Mouse (Mus musculus): ENCODE data around the gene Daw1. TPM values are rescaled to one million over a fixed set of nuclear protein-coding genes. Genes with fewer than 3 reads are reported as not detected.

Gene Daw1
- polyA plus RNA-seq, 1 experiment from 2014 or later: not detected

DNA sequence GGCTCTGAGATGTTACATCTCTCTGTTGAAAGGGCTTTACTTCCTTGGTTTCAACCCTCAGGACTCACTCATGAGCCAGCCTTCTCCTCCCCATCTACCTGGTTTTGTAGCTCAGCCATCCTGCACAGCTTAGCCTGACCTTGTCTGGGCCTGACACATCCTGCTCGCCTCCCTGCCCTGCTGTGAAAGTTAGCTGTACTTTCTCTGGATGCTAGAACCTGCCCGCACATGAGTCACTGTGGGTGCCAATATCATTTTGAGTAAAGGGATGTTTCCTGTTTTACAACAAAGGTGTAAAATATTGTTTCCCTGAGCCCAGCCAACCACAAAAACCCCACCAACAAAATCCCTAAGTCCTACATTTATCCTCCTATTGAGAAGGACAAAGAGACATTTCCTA, 36.4 kb upstream of the Daw1 start:
- 97% methylated on average over 2 of the region's 2 CpGs for WGBS
- DNase-seq (ENCODE audit: low spot score) (no peak), ATAC-seq (replicated peaks; ENCODE audit: insufficient number of reproducible peaks, low FRiP score, low TSS enrichment, low read depth) (no peak)
- Histone ChIP-seq H3K9me3 (replicated peaks; ENCODE audit: control insufficient read depth, low read length) (no peaks in the 10 kb centered on the region), H3K9ac (replicated peaks; ENCODE audit: low read length) (no peak overlapping the region), H3K4me1 (ENCODE audit: control insufficient read depth, insufficient read depth, low read length) (no peaks in the 10 kb centered on the region), H3K4me3 (ENCODE audit: low read depth, low read length) (no peak overlapping the region), H3K36me3 (replicated peaks; ENCODE audit: control insufficient read depth, insufficient read depth, low read depth, low read length) (no peaks in the 10 kb centered on the region), H3K27me3 (ENCODE audit: control insufficient read depth, insufficient read depth, low read length) (no peaks in the 10 kb centered on the region), H3K27ac (replicated peaks; ENCODE audit: low read depth, low read length) (no peak overlapping the region), H3K4me2 (ENCODE audit: low read depth, low read length) (no peak overlapping the region)

DNA sequence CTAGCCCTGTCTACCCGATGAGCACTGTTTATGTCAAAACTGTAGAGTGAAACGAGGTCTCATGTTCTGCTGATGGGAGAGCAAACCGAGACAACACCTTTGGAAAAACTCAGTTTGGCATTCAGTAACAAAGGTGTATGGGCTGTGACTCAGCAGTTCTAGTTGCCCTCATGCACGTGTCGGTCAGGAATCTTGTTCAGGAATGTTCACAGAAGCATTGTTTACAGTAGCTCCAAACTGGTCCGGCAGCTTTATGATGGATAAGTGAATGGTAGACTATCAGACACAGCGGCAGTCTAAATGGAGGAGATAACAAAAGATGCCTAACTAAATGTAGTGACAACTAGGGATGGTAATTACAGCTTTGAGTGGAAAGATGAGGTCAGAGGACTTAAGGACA, 23.7 kb upstream of the Daw1 start:
- ATAC-seq (replicated peaks; ENCODE audit: insufficient number of reproducible peaks, low FRiP score, low TSS enrichment, low read depth) (no peak), DNase-seq (ENCODE audit: low spot score) (peak; percentile 14)
- Histone ChIP-seq H3K4me1 (ENCODE audit: control insufficient read depth, insufficient read depth, low read length) (no peaks in the 10 kb centered on the region), H3K4me3 (ENCODE audit: low read depth, low read length) (no peak overlapping the region), H3K9me3 (replicated peaks; ENCODE audit: control insufficient read depth, low read length) (no peaks in the 10 kb centered on the region), H3K27ac (replicated peaks; ENCODE audit: low read depth, low read length) (no peak overlapping the region), H3K9ac (replicated peaks; ENCODE audit: low read length) (no peak overlapping the region), H3K4me2 (ENCODE audit: low read depth, low read length) (no peak overlapping the region), H3K36me3 (replicated peaks; ENCODE audit: control insufficient read depth, insufficient read depth, low read depth, low read length) (no peaks in the 10 kb centered on the region), H3K27me3 (ENCODE audit: control insufficient read depth, insufficient read depth, low read length) (no peaks in the 10 kb centered on the region)
- 69% methylated on average over 7 of the region's 7 CpGs for WGBS

DNA sequence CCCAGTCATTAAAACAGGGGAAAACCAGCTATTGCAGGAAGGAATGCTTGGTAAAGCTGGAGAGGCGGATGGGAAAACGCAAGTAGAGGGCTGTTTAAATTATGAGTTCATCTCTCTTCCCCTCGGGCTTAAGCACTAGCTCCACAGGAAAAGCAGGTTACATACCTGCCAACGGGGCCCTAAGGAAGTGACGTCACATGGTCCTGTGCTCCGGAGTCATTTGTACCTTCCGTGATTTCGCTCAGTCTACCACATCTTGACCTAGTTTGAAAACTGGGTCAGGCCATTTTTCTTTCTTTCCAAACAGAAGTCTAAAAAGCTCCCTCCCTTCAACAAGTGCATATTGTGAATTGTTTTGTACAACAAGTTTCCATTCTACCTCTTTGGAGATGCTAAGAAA, 21.7 kb upstream of the Daw1 start:
- no peak overlapping the region for H3K4me2 ChIP-seq (ENCODE audit: low read depth, low read length)

DNA sequence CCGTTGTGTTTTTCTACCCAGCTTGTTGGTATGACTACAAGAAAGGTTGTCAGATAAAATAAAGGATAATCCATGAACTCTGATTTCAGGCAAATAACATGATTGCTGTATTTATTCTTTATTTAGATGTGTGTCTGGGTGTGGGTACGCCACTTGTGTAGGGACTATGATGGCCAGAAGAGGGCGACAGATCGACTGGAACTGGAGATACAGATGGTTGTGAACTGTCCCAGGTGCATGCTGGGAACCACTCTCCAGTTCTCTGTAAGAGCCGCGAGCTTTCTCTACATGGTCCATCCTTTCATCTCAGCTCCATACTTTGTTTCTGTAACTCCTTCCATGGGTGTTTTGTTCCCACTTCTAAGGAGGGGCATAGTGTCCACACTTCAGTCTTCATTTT, 20.8 kb upstream of the Daw1 start:
- no peaks in the 10 kb centered on the region for H3K4me1 ChIP-seq (ENCODE audit: control insufficient read depth, insufficient read depth, low read length)
- WGBS: 81% methylated on average over 6 of the region's 6 CpGs
- no peak overlapping the region for H3K4me2 ChIP-seq (ENCODE audit: low read depth, low read length)
- no peak for DNase-seq (ENCODE audit: low spot score)
- no peak overlapping the region for H3K4me3 ChIP-seq (ENCODE audit: low read depth, low read length)
- no peaks in the 10 kb centered on the region for H3K36me3 ChIP-seq (replicated peaks; ENCODE audit: control insufficient read depth, insufficient read depth, low read depth, low read length)
- ATAC-seq (replicated peaks; ENCODE audit: insufficient number of reproducible peaks, low FRiP score, low TSS enrichment, low read depth): no peak
- no peak overlapping the region for H3K27ac ChIP-seq (replicated peaks; ENCODE audit: low read depth, low read length)
- no peak overlapping the region for H3K9ac ChIP-seq (replicated peaks; ENCODE audit: low read length)
- no peaks in the 10 kb centered on the region for H3K27me3 ChIP-seq (ENCODE audit: control insufficient read depth, insufficient read depth, low read length)
- H3K9me3 ChIP-seq (replicated peaks; ENCODE audit: control insufficient read depth, low read length): no peaks in the 10 kb centered on the region

More for the DNA sequence above, 21.7 kb upstream of the Daw1 start:
- Histone ChIP-seq H3K27ac (replicated peaks; ENCODE audit: low read depth, low read length) (no peak overlapping the region), H3K4me1 (ENCODE audit: control insufficient read depth, insufficient read depth, low read length) (no peaks in the 10 kb centered on the region), H3K9ac (replicated peaks; ENCODE audit: low read length) (no peak overlapping the region), H3K36me3 (replicated peaks; ENCODE audit: control insufficient read depth, insufficient read depth, low read depth, low read length) (no peaks in the 10 kb centered on the region), H3K4me3 (ENCODE audit: low read depth, low read length) (no peak overlapping the region), H3K9me3 (replicated peaks; ENCODE audit: control insufficient read depth, low read length) (no peaks in the 10 kb centered on the region), H3K27me3 (ENCODE audit: control insufficient read depth, insufficient read depth, low read length) (no peaks in the 10 kb centered on the region)
- WGBS: 89% methylated on average over 8 of the region's 8 CpGs
- ATAC-seq (replicated peaks; ENCODE audit: insufficient number of reproducible peaks, low FRiP score, low TSS enrichment, low read depth) (no peak), DNase-seq (ENCODE audit: low spot score) (no peak)

DNA sequence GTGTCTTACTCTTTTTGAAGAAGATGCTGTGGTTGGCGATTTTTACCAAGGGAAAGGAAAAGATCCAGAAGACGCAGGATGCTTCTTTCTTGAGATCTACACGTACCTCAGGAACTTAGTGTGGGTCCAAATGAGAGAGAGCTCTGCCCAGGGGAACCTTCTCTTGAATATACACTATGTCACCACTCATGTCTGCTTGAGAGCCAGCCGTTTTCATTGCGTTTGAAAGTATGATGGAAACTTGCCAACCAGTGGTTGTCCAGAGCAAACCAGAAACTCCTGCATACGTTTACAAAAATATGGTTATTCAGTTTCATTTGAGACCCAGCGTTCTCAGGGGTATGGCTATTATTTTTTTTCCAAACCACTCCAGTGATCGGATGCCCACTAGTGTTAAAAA, 18.0 kb upstream of the Daw1 start:
- Histone ChIP-seq H3K27me3 (ENCODE audit: control insufficient read depth, insufficient read depth, low read length) (no peaks in the 10 kb centered on the region), H3K4me2 (ENCODE audit: low read depth, low read length) (no peak overlapping the region), H3K27ac (replicated peaks; ENCODE audit: low read depth, low read length) (no peak overlapping the region), H3K4me3 (ENCODE audit: low read depth, low read length) (no peak overlapping the region), H3K4me1 (ENCODE audit: control insufficient read depth, insufficient read depth, low read length) (no peaks in the 10 kb centered on the region), H3K9ac (replicated peaks; ENCODE audit: low read length) (no peak overlapping the region), H3K36me3 (replicated peaks; ENCODE audit: control insufficient read depth, insufficient read depth, low read depth, low read length) (no peaks in the 10 kb centered on the region), H3K9me3 (replicated peaks; ENCODE audit: control insufficient read depth, low read length) (no peaks in the 10 kb centered on the region)
- WGBS: 83% methylated on average over 8 of the region's 8 CpGs
- ATAC-seq (replicated peaks; ENCODE audit: insufficient number of reproducible peaks, low FRiP score, low TSS enrichment, low read depth) (no peak), DNase-seq (ENCODE audit: low spot score) (no peak)

DNA sequence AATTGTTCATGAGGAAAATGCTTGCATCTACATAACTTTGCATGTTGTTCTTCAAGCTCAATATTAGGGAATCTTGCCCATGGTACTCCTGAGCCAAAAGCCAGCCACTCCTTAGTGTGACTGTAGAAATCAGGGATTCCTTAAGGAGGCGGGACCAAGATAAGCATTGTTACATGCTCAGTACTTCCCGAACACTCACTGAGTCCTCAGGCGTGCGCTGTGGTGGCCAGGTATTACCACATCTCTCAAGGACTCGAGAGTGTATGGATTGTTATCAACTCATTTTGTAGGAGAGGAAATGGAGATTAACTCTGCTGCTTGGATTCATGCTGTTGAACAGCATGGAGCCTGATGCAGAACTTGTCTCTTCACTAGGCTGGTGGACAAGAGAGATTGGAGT, 17.5 kb upstream of the Daw1 start:
- WGBS: 84% methylated on average over 5 of the region's 5 CpGs
- no peak overlapping the region for H3K4me2 ChIP-seq (ENCODE audit: low read depth, low read length)
- H3K36me3 ChIP-seq (replicated peaks; ENCODE audit: control insufficient read depth, insufficient read depth, low read depth, low read length): no peaks in the 10 kb centered on the region
- no peaks in the 10 kb centered on the region for H3K9me3 ChIP-seq (replicated peaks; ENCODE audit: control insufficient read depth, low read length)
- H3K4me3 ChIP-seq (ENCODE audit: low read depth, low read length): no peak overlapping the region
- no peak overlapping the region for H3K9ac ChIP-seq (replicated peaks; ENCODE audit: low read length)
- no peaks in the 10 kb centered on the region for H3K4me1 ChIP-seq (ENCODE audit: control insufficient read depth, insufficient read depth, low read length)
- H3K27me3 ChIP-seq (ENCODE audit: control insufficient read depth, insufficient read depth, low read length): no peaks in the 10 kb centered on the region
- DNase-seq (ENCODE audit: low spot score) (no peak), ATAC-seq (replicated peaks; ENCODE audit: insufficient number of reproducible peaks, low FRiP score, low TSS enrichment, low read depth) (no peak)
- H3K27ac ChIP-seq (replicated peaks; ENCODE audit: low read depth, low read length): no peak overlapping the region

DNA sequence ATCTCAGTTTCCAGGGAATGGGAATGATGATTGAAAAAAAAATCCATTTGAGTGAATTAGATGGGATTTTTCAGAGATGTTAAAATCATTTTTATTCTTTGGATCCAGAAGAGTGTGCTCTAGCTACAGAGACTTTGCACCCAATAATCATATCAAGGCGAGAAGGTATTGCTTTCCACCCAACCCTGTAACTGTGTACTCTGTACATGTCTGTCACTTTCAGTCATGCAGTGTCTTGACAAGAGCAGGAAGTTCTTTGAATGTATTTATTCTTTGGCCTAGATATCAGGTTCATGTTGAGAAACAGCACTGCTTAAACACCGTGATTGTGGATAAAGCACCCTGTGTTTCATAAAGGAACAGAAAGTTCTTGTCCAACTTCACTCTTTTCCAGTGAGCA, 13.0 kb upstream of the Daw1 start:
- DNase-seq (ENCODE audit: low spot score) (no peak), ATAC-seq (replicated peaks; ENCODE audit: insufficient number of reproducible peaks, low FRiP score, low TSS enrichment, low read depth) (no peak)
- no peak overlapping the region for H3K27ac ChIP-seq (replicated peaks; ENCODE audit: low read depth, low read length)
- H3K4me1 ChIP-seq (ENCODE audit: control insufficient read depth, insufficient read depth, low read length): no peaks in the 10 kb centered on the region
- no peak overlapping the region for H3K4me2 ChIP-seq (ENCODE audit: low read depth, low read length)
- WGBS: 80% methylated on average over 2 of the region's 2 CpGs
- H3K36me3 ChIP-seq (replicated peaks; ENCODE audit: control insufficient read depth, insufficient read depth, low read depth, low read length): no peaks in the 10 kb centered on the region
- H3K9me3 ChIP-seq (replicated peaks; ENCODE audit: control insufficient read depth, low read length): no peaks in the 10 kb centered on the region
- H3K9ac ChIP-seq (replicated peaks; ENCODE audit: low read length): no peak overlapping the region
- no peak overlapping the region for H3K4me3 ChIP-seq (ENCODE audit: low read depth, low read length)
- H3K27me3 ChIP-seq (ENCODE audit: control insufficient read depth, insufficient read depth, low read length): no peaks in the 10 kb centered on the region

DNA sequence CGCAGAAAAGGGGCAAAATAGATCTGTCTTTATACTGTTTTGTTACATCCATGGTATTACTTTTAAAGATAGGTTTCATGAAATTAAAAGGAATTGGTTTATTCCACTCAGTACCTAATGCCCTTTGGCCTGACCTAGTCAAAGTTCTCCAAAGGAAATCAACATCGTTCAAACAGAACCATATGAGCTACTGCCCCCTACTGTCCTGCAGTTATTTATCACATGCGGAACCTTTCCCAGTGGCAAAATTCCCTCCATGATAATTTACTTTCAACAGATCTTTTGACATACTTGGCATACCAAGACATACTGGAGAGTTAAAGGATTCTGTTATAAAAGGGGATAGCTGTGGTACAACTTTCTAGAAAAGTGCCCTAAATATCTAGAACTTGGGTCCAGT, 9.3 kb upstream of the Daw1 start:
- no peak for ATAC-seq (replicated peaks; ENCODE audit: insufficient number of reproducible peaks, low FRiP score, low TSS enrichment, low read depth)
- no peak overlapping the region for H3K4me3 ChIP-seq (ENCODE audit: low read depth, low read length)
- no peak overlapping the region for H3K9ac ChIP-seq (replicated peaks; ENCODE audit: low read length)
- no peaks in the 10 kb centered on the region for H3K9me3 ChIP-seq (replicated peaks; ENCODE audit: control insufficient read depth, low read length)
- no peak for DNase-seq (ENCODE audit: low spot score)
- WGBS: 66% methylated on average over 3 of the region's 3 CpGs
- H3K27ac ChIP-seq (replicated peaks; ENCODE audit: low read depth, low read length): no peak overlapping the region
- H3K4me2 ChIP-seq (ENCODE audit: low read depth, low read length): no peak overlapping the region
- H3K27me3 ChIP-seq (ENCODE audit: control insufficient read depth, insufficient read depth, low read length): no peaks in the 10 kb centered on the region
- H3K36me3 ChIP-seq (replicated peaks; ENCODE audit: control insufficient read depth, insufficient read depth, low read depth, low read length): no peaks in the 10 kb centered on the region
- H3K4me1 ChIP-seq (ENCODE audit: control insufficient read depth, insufficient read depth, low read length): no peaks in the 10 kb centered on the region

DNA sequence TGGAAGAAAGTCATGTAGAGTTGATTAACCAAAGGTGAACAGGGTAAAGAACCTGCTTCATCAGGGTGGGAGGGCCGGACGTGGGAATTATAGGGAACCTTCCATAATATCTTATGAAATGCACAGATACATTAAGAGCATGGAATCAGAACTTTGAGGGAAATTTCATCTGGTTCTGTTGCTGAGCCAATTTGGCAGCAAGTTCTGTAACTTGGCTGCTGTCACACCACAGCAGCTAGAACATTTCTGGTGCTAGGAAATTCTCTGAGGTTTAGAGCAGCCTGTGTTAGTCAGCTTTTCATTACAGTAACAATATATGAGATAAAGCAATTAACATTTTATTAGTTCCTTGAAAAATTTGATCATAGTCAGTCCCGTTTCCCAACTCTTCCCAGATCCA, 6.6 kb upstream of the Daw1 start:
- Histone ChIP-seq H3K4me1 (ENCODE audit: control insufficient read depth, insufficient read depth, low read length) (no peaks in the 10 kb centered on the region), H3K4me3 (ENCODE audit: low read depth, low read length) (no peak overlapping the region), H3K27me3 (ENCODE audit: control insufficient read depth, insufficient read depth, low read length) (no peaks in the 10 kb centered on the region), H3K9ac (replicated peaks; ENCODE audit: low read length) (no peak overlapping the region), H3K27ac (replicated peaks; ENCODE audit: low read depth, low read length) (no peak overlapping the region), H3K36me3 (replicated peaks; ENCODE audit: control insufficient read depth, insufficient read depth, low read depth, low read length) (no peaks in the 10 kb centered on the region), H3K9me3 (replicated peaks; ENCODE audit: control insufficient read depth, low read length) (no peaks in the 10 kb centered on the region), H3K4me2 (ENCODE audit: low read depth, low read length) (no peak overlapping the region)
- DNase-seq (ENCODE audit: low spot score) (no peak), ATAC-seq (replicated peaks; ENCODE audit: insufficient number of reproducible peaks, low FRiP score, low TSS enrichment, low read depth) (no peak)
- WGBS: 91% methylated on average over 3 of the region's 3 CpGs
